Mouse (Mus musculus) ovary, adult 10 weeks (tissue): Measurements from ENCODE around the gene 9330182L06Rik. TPM values are rescaled to one million over a fixed set of nuclear protein-coding genes. Genes with fewer than 3 reads are reported as not detected.

Experiments
- polyA plus RNA-seq: library from polyadenylated mRNA; stranded (reverse); fragments of 350-450 nt; fragmentation: Illumina TruSeq; extraction: RNeasy Lipid Tissue Mini Kit (QIAGEN cat#74804); gene quantifications from one replicate; pipeline ENCODE4 v1.2.3, GENCODE M21; 2014

The 9330182L06Rik gene
- polyA plus RNA-seq, result 10.2 TPM

GRCm38 (mm10) chr5:9265586-9266279 is at the start of gene 9330182L06Rik:
Gene 9330182L06Rik, plus strand, starts transcription at chr5:9266118.

Other genes with a start within 250 kb of the 9330182L06Rik start
- gene Tmem243, start 165.4 kb upstream of the 9330182L06Rik start, polyA plus RNA-seq, result 48.8 TPM
- gene Dmtf1, start 104.3 kb upstream of the 9330182L06Rik start, polyA plus RNA-seq, result 68.5 TPM